Mouse (Mus musculus) ovary, postnatal 10 days (tissue): ENCODE measurements around the gene Msh3.
"Not testable (repeated sequence)": the region's sequence is repeated elsewhere in the genome, so short reads cannot be mapped to it uniquely, and the experiment has no call there.

ENCODE experiments used
- DNase-seq: peaks from one replicate; pipeline ENCODE4 v3.0.0; 2022; ENCODE audit warnings: low spot score

The Msh3 gene

GRCm38 (mm10) chr13:92354456-92355271 is at the start of gene Msh3, which contains the start of gene Dhfr:
TSS of gene Msh3 (minus strand) at chr13:92355003.
TSS of gene Dhfr (plus strand) at chr13:92354726.
- DNase-seq, result peak; percentile 95

GRCm38 (mm10) chr13:92403496-92403895 is 48.7 kb upstream of the Msh3 start:
- no peak for DNase-seq

GRCm38 (mm10) chr13:92402063-92402462 is 47.3 kb upstream of the Msh3 start:
- DNase-seq, result no peak

GRCm38 (mm10) chr13:92398491-92399384 is 43.9 kb upstream of the Msh3 start:
- no peak for DNase-seq

GRCm38 (mm10) chr13:92393047-92393661 is 38.4 kb upstream of the Msh3 start:
- DNase-seq, result no peak

GRCm38 (mm10) chr13:92387367-92387766 is 32.6 kb upstream of the Msh3 start:
- no peak for DNase-seq

GRCm38 (mm10) chr13:92371466-92371865 is 16.7 kb upstream of the Msh3 start:
- DNase-seq, result not testable (repeated sequence)

GRCm38 (mm10) chr13:92370811-92371210 is 16.0 kb upstream of the Msh3 start:
- no peak for DNase-seq

- DNase-seq, result no peak
These were observed 10.5 kb upstream of the Msh3 start for GRCm38 (mm10) chr13:92365312-92365711.

GRCm38 (mm10) chr13:92361609-92362008 is 6.8 kb upstream of the Msh3 start:
- no peak for DNase-seq

- no peak for DNase-seq
These were observed 2.8 kb upstream of the Msh3 start for GRCm38 (mm10) chr13:92357644-92358043.

- no peak for DNase-seq
These were observed 1.6 kb upstream of the Msh3 start for GRCm38 (mm10) chr13:92356376-92356775.

- no peak for DNase-seq
These were observed 455 bp upstream of the Msh3 start for GRCm38 (mm10) chr13:92355272-92355643.

- DNase-seq, result no peak
These were observed 847 bp downstream of the Msh3 start for GRCm38 (mm10) chr13:92353956-92354355.

GRCm38 (mm10) chr13:92351100-92351499 is 3.7 kb downstream of the Msh3 start:
- no peak for DNase-seq

- no peak for DNase-seq
These were observed 8.5 kb downstream of the Msh3 start for GRCm38 (mm10) chr13:92346338-92346737.

- DNase-seq, result no peak
These were observed 10.8 kb downstream of the Msh3 start for GRCm38 (mm10) chr13:92344033-92344432.

- no peak for DNase-seq
These were observed 15.0 kb downstream of the Msh3 start for GRCm38 (mm10) chr13:92339787-92340186.

- DNase-seq, result no peak
These were observed 16.9 kb downstream of the Msh3 start for GRCm38 (mm10) chr13:92337773-92338462.

- DNase-seq, result no peak
These were observed 17.9 kb downstream of the Msh3 start for GRCm38 (mm10) chr13:92336857-92337256.

- no peak for DNase-seq
These were observed 22.5 kb downstream of the Msh3 start for GRCm38 (mm10) chr13:92332103-92332879.
